Mouse (Mus musculus): Measurements from ENCODE around the gene Tcf3.

DNA sequence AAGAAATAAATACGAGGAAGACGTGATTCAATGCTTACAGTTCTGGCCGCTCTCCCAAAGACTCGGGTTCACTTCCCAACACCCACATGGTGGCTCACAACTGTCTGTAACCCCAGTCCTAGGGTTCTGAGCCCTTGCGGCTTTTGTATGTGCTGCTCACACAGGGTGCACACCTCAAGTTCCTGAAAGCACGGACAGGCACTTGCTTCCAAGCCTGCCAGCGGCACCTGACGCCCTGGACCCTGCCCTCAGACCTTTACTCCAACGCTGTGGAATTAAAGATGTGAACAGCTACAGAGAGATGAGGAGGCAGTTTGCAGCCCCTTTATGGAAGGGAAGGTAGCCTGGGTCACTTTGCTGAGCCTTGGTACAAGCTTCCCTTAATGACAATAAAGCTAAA lies 42.8 kb downstream of the Tcf3 start:
- TF ChIP-seq ZNF384 (IDR thresholded peaks at IDR 0.05; ENCODE audit: low read depth, low read length) (no peak), MAFK (IDR thresholded peaks at IDR 0.05; ENCODE audit: insufficient read depth, low read depth, low read length) (no peak), ZC3H11A (IDR thresholded peaks at IDR 0.05; ENCODE audit: borderline replicate concordance, low read depth, low read length) (no peak), CHD2 (IDR thresholded peaks at IDR 0.05; ENCODE audit: low read depth, low read length) (no peak)
